Comparison of ENCODE assay signal across 15 mouse cellular contexts in genomic region chr2:32617601-32618000, GRCm38 (mm10). TPM values are rescaled to one million over a fixed set of nuclear protein-coding genes. Genes with fewer than 3 reads are reported as not detected.
DNase-seq lines count a peak whose midpoint lies in the region; ATAC-seq and TF ChIP-seq lines count a peak whose summit lies in the region.
"Had no signal": no experiment of that assay in that cellular context is flagged by ENCODE, and none has a peak within 500 bp of the region (broad histone marks: within the 10 kb centered on the region; RNA-seq: fewer than 3 reads in every experiment).

No protein-coding gene starts in this region.

- peak; percentile 42; the same call in 1 of the 2 replicates for TF ChIP-seq CTCF in cerebellum, adult 2 months (IDR thresholded peaks at IDR 0.05; ENCODE audit: borderline replicate concordance, insufficient read depth, low read depth, low read length)
- TF ChIP-seq CTCF in liver, adult 2 months (IDR thresholded peaks at IDR 0.05; ENCODE audit: low read depth, low read length), result peak; percentile 58
- TF ChIP-seq CTCF in liver, postnatal 0 days (IDR thresholded peaks at IDR 0.05; ENCODE audit: low read depth), result peak; percentile 53

- H3K9ac ChIP-seq in liver, adult 2 months (ENCODE audit: low read depth, low read length), result no peak overlapping the region
- H3K9ac ChIP-seq in liver, embryonic 12.5 days, result no peak overlapping the region
- no peak overlapping the region for H3K9ac ChIP-seq in liver, postnatal 0 days (replicated peaks)
- H3K9ac ChIP-seq: midbrain, embryonic 15.5 days; stomach, embryonic 15.5 days had no signal

- no peak overlapping the region for H3K4me2 ChIP-seq in liver, embryonic 12.5 days
- H3K4me2 ChIP-seq in liver, postnatal 0 days (ENCODE audit: low read depth, low read length), result no peak overlapping the region
- H3K4me2 ChIP-seq: midbrain, embryonic 15.5 days; stomach, embryonic 15.5 days had no signal

- H3K27ac ChIP-seq in cerebellum, adult 2 months (ENCODE audit: insufficient read depth, low read length), result no peak overlapping the region
- H3K27ac ChIP-seq in liver, adult 2 months (replicated peaks; ENCODE audit: insufficient read depth, low read depth, low read length), result no peak overlapping the region
- H3K27ac ChIP-seq in liver, embryonic 12.5 days, result no peak overlapping the region
- H3K27ac ChIP-seq in liver, postnatal 0 days (ENCODE audit: low read depth), result no peak overlapping the region
- H3K27ac ChIP-seq: hindbrain, embryonic 10.5 days; midbrain, embryonic 15.5 days; stomach, embryonic 15.5 days had no signal

- no peak for ATAC-seq in liver, embryonic 12.5 days
- ATAC-seq in liver, postnatal 0 days, result no peak
- ATAC-seq: activated CD4-positive, CD25-positive, alpha-beta regulatory T cell, adult 4 months; forebrain, embryonic 14.5 days; midbrain, embryonic 15.5 days had no signal

- no peaks in the 10 kb centered on the region for H3K79me2 ChIP-seq in liver, adult 2 months (ENCODE audit: control insufficient read depth, insufficient read depth, low read length)

- no peaks in the 10 kb centered on the region for H3K27me3 ChIP-seq in cerebellum, adult 2 months (ENCODE audit: control insufficient read depth, insufficient read depth, low read length)
- H3K27me3 ChIP-seq in liver, adult 2 months (ENCODE audit: control insufficient read depth, insufficient read depth, low read length), result no peaks in the 10 kb centered on the region
- no peaks in the 10 kb centered on the region for H3K27me3 ChIP-seq in liver, embryonic 12.5 days (replicated peaks)
- H3K27me3 ChIP-seq in liver, postnatal 0 days (ENCODE audit: insufficient read depth, low read length), result no peaks in the 10 kb centered on the region
- H3K27me3 ChIP-seq: midbrain, embryonic 15.5 days; stomach, embryonic 15.5 days had no signal

- TF ChIP-seq POLR2A in cerebellum, adult 2 months (IDR thresholded peaks at IDR 0.05; ENCODE audit: borderline replicate concordance, insufficient read depth, low read length), result no peak
- no peak for TF ChIP-seq POLR2A in liver, adult 2 months (IDR thresholded peaks at IDR 0.05; ENCODE audit: extremely low read depth, insufficient read depth, low read length)

- 0 out of 2 replicates have a peak, but pooled peaks cover 4% of the 10 kb centered on the region for H3K9me3 ChIP-seq in liver, embryonic 12.5 days (replicated peaks)
- peaks cover 3% of the 10 kb centered on the region for H3K9me3 ChIP-seq in liver, postnatal 0 days (ENCODE audit: low read length)
- H3K9me3 ChIP-seq: midbrain, embryonic 15.5 days; stomach, embryonic 15.5 days had no signal

- peaks cover 18% of the 10 kb centered on the region; the same call in 1 of the 2 replicates for H3K36me3 ChIP-seq in liver, adult 2 months (ENCODE audit: control insufficient read depth, insufficient read depth, low read length)
- H3K36me3 ChIP-seq in liver, embryonic 12.5 days, result peaks cover 63% of the 10 kb centered on the region
- peaks cover 29% of the 10 kb centered on the region for H3K36me3 ChIP-seq in liver, postnatal 0 days (replicated peaks; ENCODE audit: insufficient read depth, low read length)

- TF ChIP-seq EP300 in liver, postnatal 0 days (IDR thresholded peaks at IDR 0.05; ENCODE audit: low read depth), result no peak

- H3K4me1 ChIP-seq in cerebellum, adult 2 months (ENCODE audit: control insufficient read depth, insufficient read depth, low read length), result no peaks in the 10 kb centered on the region
- 0 out of 2 replicates have a peak, but pooled peaks cover 3% of the 10 kb centered on the region for H3K4me1 ChIP-seq in liver, adult 2 months (ENCODE audit: control insufficient read depth, insufficient read depth, low read length)
- H3K4me1 ChIP-seq in liver, embryonic 12.5 days, result peaks cover 28% of the 10 kb centered on the region
- peaks cover 12% of the 10 kb centered on the region for H3K4me1 ChIP-seq in liver, postnatal 0 days (ENCODE audit: insufficient read depth)

- no peak overlapping the region for H3K4me3 ChIP-seq in cerebellum, adult 2 months (replicated peaks; ENCODE audit: insufficient read depth, low read depth, low read length)
- no peak overlapping the region for H3K4me3 ChIP-seq in liver, adult 2 months (ENCODE audit: insufficient read depth, low read depth, low read length)
- H3K4me3 ChIP-seq in liver, embryonic 12.5 days, result no peak overlapping the region
- no peak overlapping the region for H3K4me3 ChIP-seq in liver, postnatal 0 days (ENCODE audit: low read depth, low read length)
- H3K4me3 ChIP-seq: hindbrain, embryonic 10.5 days; midbrain, embryonic 15.5 days; stomach, embryonic 15.5 days had no signal

- no peak for DNase-seq in cerebellum, adult 2 months
- no peak for DNase-seq in cerebellum, adult 18-20 months
- no peak for DNase-seq in liver, adult 2 months (ENCODE audit: extremely low read depth, low read depth, low spot score)
- DNase-seq in ES-CJ7 (ENCODE audit: low read depth, low spot score), result peak; percentile 73
- DNase-seq in liver, postnatal 0 days, result no peak
- DNase-seq in ovary, postnatal 10 days (ENCODE audit: low spot score), result no peak
- DNase-seq in layer of hippocampus, adult 11-12 months (ENCODE audit: low spot score), result no peak

- 94% methylated on average over 4 of the region's 4 CpGs for WGBS in cerebellum, adult 2 months
- 98% methylated on average over 4 of the region's 4 CpGs for WGBS in liver, adult 2 months
- whole genome bisulfite sequencing in liver, embryonic 12.5 days (ENCODE audit: insufficient replicate concordance), result 90% methylated on average over 4 of the region's 4 CpGs
- WGBS in liver, postnatal 0 days (ENCODE audit: insufficient replicate concordance), result 89% methylated on average over 4 of the region's 4 CpGs

RNA-seq across cellular contexts. Expression of gene Ak1, which starts 4.0 kb away (rescaled TPM):
- polyA plus RNA-seq in cerebellum, adult 2 months (2012; rRNA removed), result 127 and 132 TPM in 2 replicates
- total RNA-seq in liver, adult 2 months (2014; rRNA removed), result 0.47 and 1.4 TPM in 2 replicates
- 0.26 and 0.34 TPM in 2 replicates for polyA plus RNA-seq in liver, adult 2 months (2012; rRNA removed)
- polyA plus RNA-seq in liver, embryonic 12.5 days (2016; fragmentation: Nextera tagmentation; extraction: Ambion mirVana), result 2.6 TPM in 2 replicates
- 1.3 and 5.9 TPM in 2 replicates for polyA plus RNA-seq in liver, postnatal 0 days (2015; fragmentation: Nextera tagmentation; extraction: Ambion mirVana)

RNA-seq across cellular contexts. Expression of gene St6galnac6, which starts 18.1 kb away (rescaled TPM):
- 89.5 TPM in 2 replicates for polyA plus RNA-seq in cerebellum, adult 2 months (2012; rRNA removed)
- total RNA-seq in liver, adult 2 months (2014; rRNA removed), result 38.0 and 45.6 TPM in 2 replicates
- polyA plus RNA-seq in liver, adult 2 months (2012; rRNA removed), result 90.0 and 134 TPM in 2 replicates
- 14.5 and 15.4 TPM in 2 replicates for polyA plus RNA-seq in liver, embryonic 12.5 days (2016; fragmentation: Nextera tagmentation; extraction: Ambion mirVana)
- polyA plus RNA-seq in liver, postnatal 0 days (2015; fragmentation: Nextera tagmentation; extraction: Ambion mirVana), result 14.0 and 15.9 TPM in 2 replicates

RNA-seq across cellular contexts. Expression of gene Eng, which starts 28.8 kb away (rescaled TPM):
- 28.0 and 31.6 TPM in 2 replicates for polyA plus RNA-seq in cerebellum, adult 2 months (2012; rRNA removed)
- total RNA-seq in liver, adult 2 months (2014; rRNA removed), result 14.2 and 25.9 TPM in 2 replicates
- 55.0 and 70.8 TPM in 2 replicates for polyA plus RNA-seq in liver, adult 2 months (2012; rRNA removed)
- polyA plus RNA-seq in liver, embryonic 12.5 days (2016; fragmentation: Nextera tagmentation; extraction: Ambion mirVana), result 32.4 and 35.4 TPM in 2 replicates
- polyA plus RNA-seq in liver, postnatal 0 days (2015; fragmentation: Nextera tagmentation; extraction: Ambion mirVana), result 29.9 and 30.2 TPM in 2 replicates
- polyA plus RNA-seq: activated CD4-positive, CD25-positive, alpha-beta regulatory T cell, adult 4 months had no signal

RNA-seq across cellular contexts. Expression of gene St6galnac4, which starts 30.7 kb away (rescaled TPM):
- polyA plus RNA-seq in cerebellum, adult 2 months (2012; rRNA removed), result 91.4 and 101 TPM in 2 replicates
- total RNA-seq in liver, adult 2 months (2014; rRNA removed), result 0.74 and 1.2 TPM in 2 replicates
- polyA plus RNA-seq in liver, adult 2 months (2012; rRNA removed), result 2.2 and 2.5 TPM in 2 replicates
- polyA plus RNA-seq in liver, embryonic 12.5 days (2016; fragmentation: Nextera tagmentation; extraction: Ambion mirVana), result 17.5 and 18.9 TPM in 2 replicates
- polyA plus RNA-seq in liver, postnatal 0 days (2015; fragmentation: Nextera tagmentation; extraction: Ambion mirVana), result 4.3 and 5.8 TPM in 2 replicates

RNA-seq across cellular contexts. Expression of gene 9430097D07Rik, which starts 42.1 kb away (rescaled TPM):
- polyA plus RNA-seq in cerebellum, adult 2 months (2012; rRNA removed), result 0.59 and 0.60 TPM in 2 replicates
- total RNA-seq in liver, adult 2 months (2014; rRNA removed), result not detected in 2 replicates
- polyA plus RNA-seq in liver, adult 2 months (2012; rRNA removed), result not detected in 2 replicates
- not detected in 2 replicates for polyA plus RNA-seq in liver, embryonic 12.5 days (2016; fragmentation: Nextera tagmentation; extraction: Ambion mirVana)
- polyA plus RNA-seq in liver, postnatal 0 days (2015; fragmentation: Nextera tagmentation; extraction: Ambion mirVana), result not detected in 2 replicates
- total RNA-seq: granulocyte monocyte progenitor cell, adult 5-6 weeks had no signal
- polyA plus RNA-seq: activated CD4-positive, CD25-positive, alpha-beta regulatory T cell, adult 4 months; lung, embryonic 16.5 days had no signal

Comparison
In these comparisons a context has a peak if more than half of its experiments do, and no peak if none do; other contexts are left out.
1. RNA of gene Ak1, which starts 4.0 kb away (polyA plus RNA-seq): 127 to 132 TPM in cerebellum, adult 2 months; 2.6 TPM in liver, embryonic 12.5 days, 1.3 to 5.9 TPM in liver, postnatal 0 days and 0.26 to 0.34 TPM in liver, adult 2 months; every median in the first group is over 10 times any median in the second.
2. Peak in every context shown above with its lines, with median percentiles within 50 percentile points of each other: CTCF ChIP-seq.